Mouse (Mus musculus) layer of hippocampus, postnatal 14 days (tissue): ENCODE results near the gene Tmem206. TPM values are rescaled to one million over a fixed set of nuclear protein-coding genes. Genes with fewer than 3 reads are reported as not detected.
A peak's percentile ranks its signal among the peaks of the same experiment; 100 is the strongest.

Source experiments
- DNase-seq, 2 experiments: peaks; one replicate each; pipeline ENCODE4 v3.0.0; 2021 to 2022; ENCODE audit warnings: low spot score in 2 of 2, mixed read lengths in 1 of 2
- long read RNA-seq, 2 experiments: library from polyadenylated mRNA; stranded (forward); transcript quantifications; one replicate each; pipeline ENCODE4 v2.0.0; 2021
- total RNA-seq, 2 experiments: library from RNA; stranded (reverse); gene quantifications; 2 replicates each; pipeline ENCODE4 v1.2.3; 2021

Tmem206 gene
- total RNA-seq: 10 to 100 TPM in 1 of 2 experiments, 1 to 10 TPM in 1; 9.3 to 11.4 TPM
- long read RNA-seq, experiment 1, transcript Tmem206-201 (8 exons, 2,246 nt): major isoform, 22 of 23 reads
- long read RNA-seq, experiment 1, partial matches to known transcripts: 0 of 23 reads
- long read RNA-seq, experiment 1, other reads (novel, unspliced or antisense): 1 of 23 reads
- long read RNA-seq, experiment 2, transcript Tmem206-201 (8 exons, 2,246 nt): major isoform, 23 of 23 reads
- long read RNA-seq, experiment 2, partial matches to known transcripts: 0 of 23 reads
- long read RNA-seq, experiment 2, other reads (novel, unspliced or antisense): 0 of 23 reads

DNA sequence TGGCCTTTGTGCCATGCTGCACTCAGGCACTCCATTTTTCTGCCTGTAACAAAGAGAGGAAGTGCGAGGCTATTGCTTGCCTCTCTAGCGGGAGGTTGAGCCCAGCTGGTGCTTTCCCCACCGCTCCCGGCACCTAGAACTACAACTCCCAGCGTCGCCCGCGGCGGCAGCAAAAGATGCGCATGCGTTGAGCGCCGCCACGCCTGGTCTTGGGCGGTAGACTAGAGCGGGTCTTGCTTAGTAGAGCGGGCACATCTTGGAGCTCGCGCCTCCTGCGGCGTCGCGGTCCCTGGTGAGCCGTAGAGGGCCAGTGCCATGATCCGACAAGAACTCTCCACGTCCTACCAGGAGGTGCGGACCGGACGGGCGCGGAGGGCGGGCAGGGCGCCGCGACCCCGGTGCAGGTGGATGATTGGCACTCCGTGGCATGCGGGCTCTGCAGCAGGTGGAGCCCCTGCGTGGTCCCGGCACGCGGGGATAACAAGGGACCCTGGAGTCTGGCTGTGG is at the start of gene Tmem206:
Gene Tmem206, plus strand, starts transcription at position 187 of the 507 bp plus-strand sequence.
- DNase-seq: peak; percentile 94 to 96

DNA sequence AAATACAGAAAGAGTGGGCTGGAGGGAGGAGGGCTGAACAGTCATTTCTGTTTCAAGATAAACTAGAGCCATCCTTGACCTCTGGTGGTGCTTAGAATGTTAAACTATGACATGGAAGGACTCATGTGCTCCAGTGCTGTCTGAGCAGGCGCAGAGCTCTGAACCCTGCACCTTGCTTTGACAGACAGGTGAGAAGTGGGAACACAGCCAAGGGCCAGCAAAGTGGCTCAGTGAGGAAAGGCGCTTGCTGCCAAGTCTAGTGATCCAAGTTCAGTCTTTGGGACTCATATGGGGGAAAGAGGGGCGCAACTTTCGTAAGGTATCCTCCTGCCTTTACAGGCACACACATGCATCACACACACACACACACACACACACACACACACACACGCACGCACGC is 49.5 kb upstream of the Tmem206 start:
- DNase-seq: no peak

DNA sequence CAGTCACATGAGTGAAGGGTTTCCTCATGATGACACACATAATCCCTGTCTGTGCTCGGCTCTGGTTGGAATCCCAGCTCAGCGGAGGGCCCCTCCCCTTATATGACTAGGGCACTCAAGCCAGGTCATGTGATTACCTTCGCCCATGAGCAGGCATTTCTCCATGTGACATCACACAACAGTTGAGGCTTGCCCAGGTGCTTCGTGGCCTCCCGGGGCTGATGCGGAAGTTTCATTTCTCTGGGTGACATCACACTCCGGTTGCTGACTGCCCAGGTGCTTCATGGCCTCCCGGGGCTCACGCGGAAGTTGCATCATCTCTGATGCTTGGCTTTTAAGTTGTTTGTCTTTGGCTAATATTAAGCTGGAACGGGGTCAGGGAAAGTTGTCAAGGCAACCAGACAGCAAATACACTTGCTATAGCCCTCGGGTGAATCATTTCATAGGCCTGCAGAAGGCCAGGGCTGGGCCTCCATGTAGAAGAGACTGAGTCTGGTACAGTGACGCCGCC is 48.1 kb upstream of the Tmem206 start:
- no peak for DNase-seq

DNA sequence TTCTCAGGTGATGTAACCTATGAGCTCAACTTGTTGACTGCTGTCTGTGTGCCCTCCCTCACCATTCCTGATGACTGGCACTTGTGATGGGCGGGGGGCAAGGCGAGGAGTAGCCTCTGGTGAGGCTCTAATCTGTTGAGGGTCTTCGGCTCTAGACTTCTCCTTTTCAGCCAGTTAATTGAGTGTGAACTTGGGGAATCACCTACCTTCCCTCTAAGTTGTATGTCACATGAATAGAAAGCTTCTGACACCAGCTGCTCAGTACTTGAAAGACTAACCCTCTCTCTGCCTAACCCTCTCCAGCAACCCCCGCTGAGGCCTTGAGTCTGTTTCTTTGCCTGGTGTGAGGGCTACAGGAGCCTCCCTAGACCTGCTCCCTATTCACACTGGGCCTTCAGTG is 47.4 kb upstream of the Tmem206 start:
- no peak for DNase-seq

- no peak for DNase-seq
Measured at GRCm38 (mm10) chr1:191281171-191281570, 44.5 kb upstream of the Tmem206 start.

- DNase-seq: no peak
Measured at GRCm38 (mm10) chr1:191282319-191282718, 43.4 kb upstream of the Tmem206 start.

DNA sequence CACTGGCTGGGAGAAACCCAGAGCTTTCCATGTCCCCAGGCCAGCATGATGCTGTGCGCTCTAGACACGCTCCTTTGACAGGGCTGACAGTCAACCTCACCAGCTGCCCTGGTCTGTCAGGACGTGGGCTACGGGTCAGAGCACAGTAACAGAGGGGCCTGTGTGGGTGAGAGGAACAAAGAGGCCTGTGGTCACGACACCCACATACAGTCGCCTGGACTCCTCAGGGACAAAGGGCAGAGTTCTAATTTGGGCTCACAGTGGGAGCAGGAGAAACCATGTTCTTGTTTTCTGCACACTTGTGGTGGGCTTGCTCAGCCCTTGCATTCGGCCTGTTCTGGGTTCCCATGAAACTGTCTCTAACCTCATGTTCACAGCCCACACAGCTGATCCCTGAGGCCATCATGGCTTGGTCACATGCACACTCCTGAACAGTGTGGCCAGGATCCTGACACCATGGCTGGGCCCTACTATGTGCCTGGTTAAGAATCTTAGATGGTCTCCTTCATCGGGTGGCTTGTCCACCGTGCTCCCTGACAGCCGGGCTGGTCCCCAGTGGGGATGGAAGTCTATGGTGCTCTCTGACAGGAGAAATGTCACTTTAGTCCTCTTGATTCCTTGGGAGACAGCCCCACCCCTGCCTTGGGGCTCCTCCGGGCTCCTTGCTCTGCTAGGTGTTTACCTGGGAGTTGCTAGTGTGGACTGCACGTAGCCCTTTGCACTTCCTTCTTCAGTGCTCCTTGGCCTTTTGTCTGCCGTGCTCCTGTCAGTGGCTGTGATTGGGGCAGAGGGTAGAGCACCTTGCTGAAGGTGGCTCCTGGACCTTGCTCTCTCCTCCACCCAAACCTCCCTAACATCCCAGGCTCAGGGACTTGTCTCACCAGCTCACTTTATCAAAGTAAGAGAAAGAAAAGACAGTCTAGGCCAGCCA is 42.3 kb upstream of the Tmem206 start:
- DNase-seq: no peak

- DNase-seq: no peak
Measured at GRCm38 (mm10) chr1:191284502-191284901, 41.2 kb upstream of the Tmem206 start.

GRCm38 (mm10) chr1:191288762-191289161 is 37.0 kb upstream of the Tmem206 start:
- DNase-seq: no peak

GRCm38 (mm10) chr1:191292348-191292747 is 33.4 kb upstream of the Tmem206 start:
- peak; percentile 40 to 63 for DNase-seq

- DNase-seq: no peak
Measured at GRCm38 (mm10) chr1:191293051-191293450, 32.7 kb upstream of the Tmem206 start.

DNA sequence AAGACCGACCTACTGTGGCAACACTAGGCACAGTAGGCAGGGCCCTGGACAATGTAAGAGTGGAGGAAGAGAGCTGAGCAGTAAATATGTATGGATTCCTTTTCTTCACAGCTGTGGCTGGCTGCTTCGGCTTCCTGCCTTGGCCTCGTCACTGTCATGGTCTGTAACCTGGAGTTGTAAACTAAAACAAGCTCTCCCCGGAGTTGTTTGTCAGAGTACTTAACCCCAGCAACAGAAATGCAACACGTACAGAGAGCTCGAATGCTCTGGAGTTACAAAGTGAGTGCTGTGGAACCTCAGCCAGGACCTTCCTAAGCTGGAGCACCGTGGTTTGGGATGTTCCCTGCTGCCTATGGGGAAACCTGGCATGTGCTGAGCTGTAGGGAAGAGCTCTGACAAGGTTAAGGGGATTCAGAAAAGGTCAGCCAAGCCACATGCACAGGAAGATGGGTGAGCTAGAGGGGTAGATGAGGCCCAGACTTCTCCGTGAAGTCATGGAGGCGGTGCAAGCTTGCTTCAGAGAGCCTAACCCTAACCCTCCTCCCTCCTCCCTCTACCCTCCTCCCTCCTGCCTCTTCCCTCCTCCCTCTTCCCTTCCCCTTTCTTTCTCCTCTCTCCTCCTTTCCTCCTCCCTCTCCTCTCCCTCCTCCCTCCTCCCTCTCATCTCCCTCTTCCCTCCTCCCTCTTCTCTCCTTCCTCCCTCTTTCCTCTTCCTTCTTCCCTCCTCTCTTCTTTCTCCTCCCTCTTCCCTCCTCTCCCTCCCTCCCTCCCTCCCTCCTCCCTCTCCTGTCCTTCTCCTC is 31.5 kb upstream of the Tmem206 start:
- no peak for DNase-seq

- DNase-seq: no peak
Measured at GRCm38 (mm10) chr1:191295784-191296183, 29.9 kb upstream of the Tmem206 start.

GRCm38 (mm10) chr1:191296445-191296844 is 29.3 kb upstream of the Tmem206 start:
- peak; percentile 34 to 48 for DNase-seq

DNA sequence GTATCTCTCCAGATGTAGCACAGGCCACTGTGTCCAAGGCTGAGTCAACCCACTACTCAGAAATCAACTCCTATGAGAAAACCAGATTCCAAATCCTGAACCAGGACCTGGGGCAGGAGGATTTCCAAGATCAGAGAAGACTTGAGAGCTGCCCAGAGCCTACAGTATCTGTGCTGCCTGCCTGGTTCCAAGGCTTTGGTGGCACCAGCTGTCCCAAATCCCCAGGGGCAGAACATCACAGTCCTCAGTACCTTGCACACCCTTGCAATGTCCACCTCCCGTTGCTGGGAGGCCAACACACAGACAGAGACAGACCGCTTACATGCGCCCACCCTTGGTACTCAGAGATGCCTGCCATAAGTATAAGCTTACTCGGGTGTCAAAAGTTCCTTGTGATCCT is 27.4 kb upstream of the Tmem206 start:
- DNase-seq: no peak

GRCm38 (mm10) chr1:191299215-191299942 is 26.3 kb upstream of the Tmem206 start:
- peak in 1 of 2 experiments; percentile 20 for DNase-seq

DNA sequence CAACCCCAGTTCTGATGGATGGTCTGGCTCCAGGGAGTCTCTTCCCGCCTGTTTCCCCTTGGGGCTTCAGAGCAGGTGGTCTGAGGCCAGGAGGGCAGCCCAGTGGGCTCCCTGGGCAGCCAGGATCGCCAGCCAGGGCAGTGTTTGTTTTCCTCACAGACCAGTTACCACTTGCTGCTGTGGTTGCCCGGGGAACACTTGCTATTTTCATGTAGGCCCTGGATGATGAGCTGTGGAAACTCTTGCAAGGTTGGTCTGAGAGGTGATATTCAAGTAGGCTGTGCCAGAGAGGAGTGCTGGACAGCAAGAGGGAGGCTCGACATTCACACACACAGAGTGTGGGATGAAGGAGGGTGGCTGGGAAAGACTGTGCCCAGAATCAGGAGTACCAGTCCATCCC is 23.8 kb upstream of the Tmem206 start:
- no peak for DNase-seq

DNA sequence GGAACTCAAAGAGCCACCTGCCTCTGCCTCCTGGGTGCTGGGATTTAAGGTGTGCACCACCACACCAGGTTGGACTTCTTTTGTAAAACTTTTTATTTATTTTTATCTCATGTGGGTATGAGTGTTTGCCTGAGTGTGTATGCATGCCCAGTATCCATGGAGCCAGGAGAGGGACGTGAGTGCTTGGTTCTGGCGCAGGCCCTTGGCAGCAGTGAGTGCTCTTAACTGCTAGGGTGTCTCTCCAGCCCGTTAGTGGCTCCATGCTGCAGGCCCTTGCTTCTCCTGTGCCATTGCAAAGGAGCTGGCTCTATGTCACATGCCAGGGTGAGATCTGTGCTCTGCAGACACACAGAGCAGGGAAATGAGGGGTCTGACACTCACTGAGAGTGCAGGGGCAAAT is 22.0 kb upstream of the Tmem206 start:
- no peak for DNase-seq

GRCm38 (mm10) chr1:191304216-191304615 is 21.5 kb upstream of the Tmem206 start:
- no peak for DNase-seq

DNA sequence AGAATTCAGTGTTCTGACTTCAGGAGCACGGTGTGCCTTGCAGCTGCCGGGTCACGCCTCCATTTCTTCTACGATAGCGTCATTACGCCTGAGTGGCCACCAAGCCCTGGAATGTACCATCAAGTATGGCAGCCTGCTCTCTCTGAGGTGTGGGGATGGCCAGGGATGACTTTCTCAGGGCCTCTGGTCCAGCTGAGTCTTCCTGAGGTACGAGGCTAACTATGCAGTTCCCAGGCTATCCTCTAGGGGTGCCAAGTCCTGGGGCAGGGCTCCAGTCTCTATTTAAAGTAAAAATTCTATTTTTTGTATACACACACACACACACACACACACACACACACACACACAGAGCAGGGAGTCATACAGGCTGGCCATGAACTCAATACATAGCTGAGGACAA is 20.1 kb upstream of the Tmem206 start:
- no peak for DNase-seq
